Mouse (Mus musculus): ENCODE measurements at regions not wholly inside any gene's neighbourhood (a gene's known extent, or its start where the extent isn't known, plus 50 kb on each side); places are given as distances from the start of the nearest gene placed in this dataset.
A peak's percentile ranks its signal among the peaks of the same experiment; 100 is the strongest.

DNA sequence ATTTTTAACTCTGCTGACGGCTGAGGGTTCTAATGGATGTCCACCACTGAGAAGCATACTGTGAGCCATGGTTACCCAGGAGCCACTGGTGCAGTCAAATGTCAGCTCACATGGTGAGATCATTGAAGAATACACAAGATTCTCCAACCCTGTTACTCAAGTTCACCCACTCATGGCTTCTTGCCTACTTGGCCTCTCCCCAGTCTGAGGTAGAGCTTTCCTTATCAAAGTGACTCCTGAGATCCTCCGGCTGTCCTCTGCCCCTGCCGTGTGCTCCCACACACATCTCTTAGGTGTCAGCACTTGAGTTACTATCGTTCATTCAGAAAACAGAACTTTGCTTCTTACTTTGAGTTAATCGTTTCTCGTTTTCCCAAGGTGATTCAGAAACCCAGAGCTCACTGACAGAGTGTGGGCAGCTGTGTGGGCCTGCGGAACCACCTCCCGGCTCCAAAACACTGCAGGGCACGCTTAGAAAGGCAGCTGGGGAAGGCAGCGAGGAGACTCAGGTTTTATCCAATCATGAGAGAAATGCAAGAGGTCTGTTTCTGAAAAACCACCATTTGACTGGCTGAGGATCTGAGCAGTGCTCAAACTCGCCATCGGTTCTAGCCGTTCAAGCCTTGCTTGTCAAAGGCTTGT, 177.8 kb downstream of the Cand1 start:
- Histone ChIP-seq H3K4me1 (ENCODE audit: control insufficient read depth, insufficient read depth, low read length) (peaks cover 2% of the 10 kb centered on the region; the same call in 1 of the 2 replicates), H3K4me3 (ENCODE audit: insufficient read depth, low read length) (no peak overlapping the region), H3K27ac (ENCODE audit: insufficient read depth, low read length) (no peak overlapping the region)
- TF ChIP-seq CTCF (IDR thresholded peaks at IDR 0.05; ENCODE audit: extremely low read depth, insufficient read depth, low read length) (no peak), POLR2A (IDR thresholded peaks at IDR 0.05; ENCODE audit: extremely low read depth, insufficient read depth, low read length) (no peak)

DNA sequence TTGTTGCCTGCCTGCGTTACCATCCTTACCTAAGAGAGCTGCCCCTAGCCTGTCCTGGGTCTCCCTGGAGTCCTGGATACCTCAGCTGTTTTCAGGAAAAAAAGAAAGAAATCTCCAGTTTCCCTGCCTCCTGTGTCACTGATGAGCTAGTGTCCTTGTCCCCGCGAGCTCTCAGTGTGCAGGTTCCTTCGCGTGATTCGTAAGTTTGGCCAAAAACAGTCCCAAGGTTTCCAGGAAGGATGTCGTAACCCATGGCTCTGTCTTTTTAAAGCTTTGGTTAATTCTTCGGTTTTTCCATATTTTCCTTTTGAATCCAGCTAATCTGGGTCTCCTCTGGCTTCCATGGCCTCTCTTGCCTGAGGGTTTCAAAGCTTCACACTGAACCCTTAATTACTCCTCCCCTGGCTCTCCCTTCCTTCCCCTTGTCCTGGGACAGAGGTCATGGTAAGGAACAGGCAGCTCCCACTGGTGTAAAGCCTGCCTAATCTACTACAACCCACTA, 178.5 kb downstream of the Cand1 start:
- TF ChIP-seq CTCF (IDR thresholded peaks at IDR 0.05; ENCODE audit: extremely low read depth, insufficient read depth, low read length): no peak
- TF ChIP-seq POLR2A (IDR thresholded peaks at IDR 0.05; ENCODE audit: extremely low read depth, insufficient read depth, low read length): no peak
- H3K27ac ChIP-seq (ENCODE audit: insufficient read depth, low read length): no peak overlapping the region
- H3K4me1 ChIP-seq (ENCODE audit: control insufficient read depth, insufficient read depth, low read length): peaks cover 2% of the 10 kb centered on the region; the same call in 1 of the 2 replicates
- H3K4me3 ChIP-seq (ENCODE audit: insufficient read depth, low read length): no peak overlapping the region

- H3K27ac ChIP-seq (ENCODE audit: insufficient read depth, low read length): no peak overlapping the region
- TF ChIP-seq CTCF (IDR thresholded peaks at IDR 0.05; ENCODE audit: extremely low read depth, insufficient read depth, low read length) (no peak), POLR2A (IDR thresholded peaks at IDR 0.05; ENCODE audit: extremely low read depth, insufficient read depth, low read length) (no peak)
- peaks cover 4% of the 10 kb centered on the region; the same call in 1 of the 2 replicates for H3K4me1 ChIP-seq (ENCODE audit: control insufficient read depth, insufficient read depth, low read length)
- H3K4me3 ChIP-seq (ENCODE audit: insufficient read depth, low read length): no peak overlapping the region
These were observed 181.3 kb downstream of the Cand1 start for GRCm38 (mm10) chr10:119058493-119059020.

DNA sequence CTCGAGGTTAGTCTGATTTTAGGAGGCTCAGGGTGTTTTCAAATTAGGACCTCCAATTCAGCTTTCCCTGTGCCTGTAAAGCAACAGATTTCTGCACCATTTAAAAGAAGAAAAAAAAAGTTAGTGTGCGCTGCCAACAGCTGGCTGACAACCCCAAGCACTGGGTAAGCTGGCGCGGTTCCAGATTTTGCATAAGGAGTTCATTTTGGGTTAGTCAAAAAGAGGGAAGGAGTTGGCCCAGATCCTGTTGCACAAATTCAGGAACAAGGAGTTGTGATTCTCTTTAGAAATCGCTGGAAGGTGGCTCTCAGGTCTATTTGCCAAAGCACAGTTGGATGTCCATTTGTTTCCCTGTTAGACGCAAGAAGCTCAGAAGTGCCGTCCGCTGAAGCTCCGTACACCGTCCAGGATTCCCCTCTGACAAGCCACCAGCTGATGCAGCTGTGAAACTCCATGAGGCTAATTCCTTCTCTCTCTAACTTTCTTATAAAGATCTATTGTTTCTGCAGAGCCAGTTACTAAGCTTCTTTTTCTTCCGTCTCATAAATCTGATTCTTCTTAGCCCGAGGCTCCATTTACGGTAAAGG, 184.6 kb downstream of the Cand1 start:
- Histone ChIP-seq H3K27ac (ENCODE audit: insufficient read depth, low read length) (no peak overlapping the region), H3K4me3 (ENCODE audit: insufficient read depth, low read length) (no peak overlapping the region), H3K4me1 (ENCODE audit: control insufficient read depth, insufficient read depth, low read length) (0 out of 2 replicates have a peak, but pooled peaks cover 2% of the 10 kb centered on the region)
- TF ChIP-seq POLR2A (IDR thresholded peaks at IDR 0.05; ENCODE audit: extremely low read depth, insufficient read depth, low read length) (no peak), CTCF (IDR thresholded peaks at IDR 0.05; ENCODE audit: extremely low read depth, insufficient read depth, low read length) (no peak)

GRCm38 (mm10) chr10:119054191-119055175, 184.5 kb upstream of the Dyrk2 start:
- Histone ChIP-seq H3K27ac (ENCODE audit: insufficient read depth, low read length) (no peak overlapping the region), H3K4me3 (ENCODE audit: insufficient read depth, low read length) (no peak overlapping the region), H3K4me1 (ENCODE audit: control insufficient read depth, insufficient read depth, low read length) (0 out of 2 replicates have a peak, but pooled peaks cover 2% of the 10 kb centered on the region)
- no peak for TF ChIP-seq CTCF (IDR thresholded peaks at IDR 0.05; ENCODE audit: extremely low read depth, insufficient read depth, low read length)
- no peak for TF ChIP-seq POLR2A (IDR thresholded peaks at IDR 0.05; ENCODE audit: extremely low read depth, insufficient read depth, low read length)

DNA sequence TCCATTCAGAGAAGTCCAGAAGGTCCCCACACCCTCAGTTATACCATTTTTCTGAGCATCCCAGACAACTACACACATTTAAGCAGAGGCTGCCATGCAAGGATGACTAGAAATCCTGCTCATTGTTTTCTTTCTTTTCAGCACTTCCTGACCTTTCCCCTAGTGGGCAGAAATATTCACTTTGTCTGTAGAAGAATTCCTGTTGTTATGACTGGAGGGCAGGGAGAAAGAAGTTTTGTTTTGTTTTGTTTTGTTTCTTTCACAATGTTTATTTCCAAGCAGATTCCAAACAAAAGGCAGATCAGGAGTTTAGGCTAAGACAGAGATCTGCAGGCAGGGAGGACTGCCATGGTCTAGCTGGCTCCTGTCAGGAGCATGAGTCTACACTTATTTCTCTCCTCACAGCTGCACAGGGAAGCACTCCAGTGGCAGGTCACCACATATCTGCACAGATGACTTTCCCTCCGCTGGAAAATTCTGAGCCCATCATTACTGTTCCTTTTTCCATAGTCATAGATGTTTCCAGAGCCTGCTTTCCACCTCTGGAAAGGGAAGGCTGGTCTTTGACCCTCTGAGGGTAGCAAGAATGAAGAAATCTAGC, 182.5 kb upstream of the Dyrk2 start:
- TF ChIP-seq CTCF (IDR thresholded peaks at IDR 0.05; ENCODE audit: extremely low read depth, insufficient read depth, low read length): no peak
- no peak for TF ChIP-seq POLR2A (IDR thresholded peaks at IDR 0.05; ENCODE audit: extremely low read depth, insufficient read depth, low read length)
- 0 out of 2 replicates have a peak, but pooled peaks cover 2% of the 10 kb centered on the region for H3K4me1 ChIP-seq (ENCODE audit: control insufficient read depth, insufficient read depth, low read length)
- H3K4me3 ChIP-seq (ENCODE audit: insufficient read depth, low read length): no peak overlapping the region
- H3K27ac ChIP-seq (ENCODE audit: insufficient read depth, low read length): no peak overlapping the region

- no peak for TF ChIP-seq CTCF (IDR thresholded peaks at IDR 0.05; ENCODE audit: extremely low read depth, insufficient read depth, low read length)
- TF ChIP-seq POLR2A (IDR thresholded peaks at IDR 0.05; ENCODE audit: extremely low read depth, insufficient read depth, low read length): no peak
These were observed 181.6 kb upstream of the Dyrk2 start for GRCm38 (mm10) chr10:119051598-119051997.

GRCm38 (mm10) chr10:119050017-119050685, 180.1 kb upstream of the Dyrk2 start:
- Histone ChIP-seq H3K4me1 (ENCODE audit: control insufficient read depth, insufficient read depth, low read length) (0 out of 2 replicates have a peak, but pooled peaks cover 2% of the 10 kb centered on the region), H3K4me3 (ENCODE audit: insufficient read depth, low read length) (no peak overlapping the region), H3K27ac (ENCODE audit: insufficient read depth, low read length) (no peak overlapping the region)
- TF ChIP-seq CTCF (IDR thresholded peaks at IDR 0.05; ENCODE audit: extremely low read depth, insufficient read depth, low read length) (0 out of 2 replicates have a peak, but pooled peaks have one; percentile 18), POLR2A (IDR thresholded peaks at IDR 0.05; ENCODE audit: extremely low read depth, insufficient read depth, low read length) (no peak)

More at GRCm38 (mm10) chr10:119051598-119051997, 181.6 kb upstream of the Dyrk2 start:
- Histone ChIP-seq H3K4me1 (ENCODE audit: control insufficient read depth, insufficient read depth, low read length) (0 out of 2 replicates have a peak, but pooled peaks cover 2% of the 10 kb centered on the region), H3K27ac (ENCODE audit: insufficient read depth, low read length) (no peak overlapping the region), H3K4me3 (ENCODE audit: insufficient read depth, low read length) (no peak overlapping the region)
